Mouse (Mus musculus): ENCODE data around the gene Ubtd1. TPM values are rescaled to one million over a fixed set of nuclear protein-coding genes. Genes with fewer than 3 reads are reported as not detected.

Gene Ubtd1
- polyA plus RNA-seq, 1 experiment, result 14.9 TPM

GRCm38 (mm10) chr19:41969618-41970017 is 11.9 kb upstream of the Ubtd1 start:
- Histone ChIP-seq H3K27ac (ENCODE audit: insufficient read depth, low read length) (no peak overlapping the region), H3K4me1 (ENCODE audit: control insufficient read depth, insufficient read depth, low read length) (peaks cover 2% of the 10 kb centered on the region; the same call in 1 of the 2 replicates), H3K4me3 (ENCODE audit: insufficient read depth, low read length) (no peak overlapping the region)
- TF ChIP-seq CTCF (IDR thresholded peaks at IDR 0.05; ENCODE audit: extremely low read depth, insufficient read depth, low read length) (no peak), POLR2A (IDR thresholded peaks at IDR 0.05; ENCODE audit: extremely low read depth, insufficient read depth, low read length) (no peak)

GRCm38 (mm10) chr19:41973891-41974794 is 7.4 kb upstream of the Ubtd1 start:
- Histone ChIP-seq H3K4me3 (ENCODE audit: insufficient read depth, low read length) (no peak overlapping the region), H3K27ac (ENCODE audit: insufficient read depth, low read length) (no peak overlapping the region)
- no peak for TF ChIP-seq CTCF (IDR thresholded peaks at IDR 0.05; ENCODE audit: extremely low read depth, insufficient read depth, low read length)
- no peak for TF ChIP-seq POLR2A (IDR thresholded peaks at IDR 0.05; ENCODE audit: extremely low read depth, insufficient read depth, low read length)

GRCm38 (mm10) chr19:41980422-41980818 is 1.1 kb upstream of the Ubtd1 start:
- no peak overlapping the region for H3K27ac ChIP-seq (ENCODE audit: insufficient read depth, low read length)
- H3K4me3 ChIP-seq (ENCODE audit: insufficient read depth, low read length), result peak overlapping the region; percentile 84
- no peak for TF ChIP-seq POLR2A (IDR thresholded peaks at IDR 0.05; ENCODE audit: extremely low read depth, insufficient read depth, low read length)
- TF ChIP-seq CTCF (IDR thresholded peaks at IDR 0.05; ENCODE audit: extremely low read depth, insufficient read depth, low read length), result no peak
- no peaks in the 10 kb centered on the region for H3K4me1 ChIP-seq (ENCODE audit: control insufficient read depth, insufficient read depth, low read length)

More at GRCm38 (mm10) chr19:41973891-41974794, 7.4 kb upstream of the Ubtd1 start:
- H3K4me1 ChIP-seq (ENCODE audit: control insufficient read depth, insufficient read depth, low read length), result peaks cover 2% of the 10 kb centered on the region; the same call in 1 of the 2 replicates

- Histone ChIP-seq H3K27ac (ENCODE audit: insufficient read depth, low read length) (peak within 1 kb of the TSS; percentile 17; the same call in 1 of the 2 replicates), H3K4me1 (ENCODE audit: control insufficient read depth, insufficient read depth, low read length) (no peaks in the 10 kb centered on the region), H3K4me3 (ENCODE audit: insufficient read depth, low read length) (peak within 1 kb of the TSS; percentile 84)
- no peak for TF ChIP-seq CTCF (IDR thresholded peaks at IDR 0.05; ENCODE audit: extremely low read depth, insufficient read depth, low read length)
- TF ChIP-seq POLR2A (IDR thresholded peaks at IDR 0.05; ENCODE audit: extremely low read depth, insufficient read depth, low read length), result peak; percentile 73; the same call in 1 of the 2 replicates
Observed at GRCm38 (mm10) chr19:41980819-41981594, 556 bp upstream of the Ubtd1 start, which contains the start of gene Mms19. TSS of gene Mms19 (minus strand) at chr19:41981157.

- TF ChIP-seq CTCF (IDR thresholded peaks at IDR 0.05; ENCODE audit: extremely low read depth, insufficient read depth, low read length) (no peak), POLR2A (IDR thresholded peaks at IDR 0.05; ENCODE audit: extremely low read depth, insufficient read depth, low read length) (no peak)
- no peaks in the 10 kb centered on the region for H3K4me1 ChIP-seq (ENCODE audit: control insufficient read depth, insufficient read depth, low read length)
- peak overlapping the region; percentile 17; the same call in 1 of the 2 replicates for H3K27ac ChIP-seq (ENCODE audit: insufficient read depth, low read length)
- H3K4me3 ChIP-seq (ENCODE audit: insufficient read depth, low read length), result peak overlapping the region; percentile 84
Observed at GRCm38 (mm10) chr19:41981931-41982790, 598 bp downstream of the Ubtd1 start.

- Histone ChIP-seq H3K27ac (ENCODE audit: insufficient read depth, low read length) (no peak overlapping the region), H3K4me3 (ENCODE audit: insufficient read depth, low read length) (peak overlapping the region; percentile 84), H3K4me1 (ENCODE audit: control insufficient read depth, insufficient read depth, low read length) (no peaks in the 10 kb centered on the region)
- TF ChIP-seq POLR2A (IDR thresholded peaks at IDR 0.05; ENCODE audit: extremely low read depth, insufficient read depth, low read length) (no peak), CTCF (IDR thresholded peaks at IDR 0.05; ENCODE audit: extremely low read depth, insufficient read depth, low read length) (no peak)
Observed at GRCm38 (mm10) chr19:41982791-41983150, 1.2 kb downstream of the Ubtd1 start.

GRCm38 (mm10) chr19:41985994-41986393 is 4.4 kb downstream of the Ubtd1 start:
- no peaks in the 10 kb centered on the region for H3K4me1 ChIP-seq (ENCODE audit: control insufficient read depth, insufficient read depth, low read length)
- H3K27ac ChIP-seq (ENCODE audit: insufficient read depth, low read length), result no peak overlapping the region
- no peak overlapping the region for H3K4me3 ChIP-seq (ENCODE audit: insufficient read depth, low read length)
- no peak for TF ChIP-seq CTCF (IDR thresholded peaks at IDR 0.05; ENCODE audit: extremely low read depth, insufficient read depth, low read length)
- no peak for TF ChIP-seq POLR2A (IDR thresholded peaks at IDR 0.05; ENCODE audit: extremely low read depth, insufficient read depth, low read length)

- H3K27ac ChIP-seq (ENCODE audit: insufficient read depth, low read length), result no peak overlapping the region
- H3K4me3 ChIP-seq (ENCODE audit: insufficient read depth, low read length), result no peak overlapping the region
- H3K4me1 ChIP-seq (ENCODE audit: control insufficient read depth, insufficient read depth, low read length), result peaks cover under 1% of the 10 kb centered on the region; the same call in 1 of the 2 replicates
- no peak for TF ChIP-seq CTCF (IDR thresholded peaks at IDR 0.05; ENCODE audit: extremely low read depth, insufficient read depth, low read length)
- no peak for TF ChIP-seq POLR2A (IDR thresholded peaks at IDR 0.05; ENCODE audit: extremely low read depth, insufficient read depth, low read length)
Observed at GRCm38 (mm10) chr19:41987206-41987605, 5.6 kb downstream of the Ubtd1 start.

Data from cortical plate, adult 2 months (tissue).